Mouse (Mus musculus): ENCODE data around the gene Nxnl1. TPM values are rescaled to one million over a fixed set of nuclear protein-coding genes. Genes with fewer than 3 reads are reported as not detected.

Nxnl1 gene
- total and polyA plus RNA-seq, 2 experiments from 2014 or later = not detected

DNA sequence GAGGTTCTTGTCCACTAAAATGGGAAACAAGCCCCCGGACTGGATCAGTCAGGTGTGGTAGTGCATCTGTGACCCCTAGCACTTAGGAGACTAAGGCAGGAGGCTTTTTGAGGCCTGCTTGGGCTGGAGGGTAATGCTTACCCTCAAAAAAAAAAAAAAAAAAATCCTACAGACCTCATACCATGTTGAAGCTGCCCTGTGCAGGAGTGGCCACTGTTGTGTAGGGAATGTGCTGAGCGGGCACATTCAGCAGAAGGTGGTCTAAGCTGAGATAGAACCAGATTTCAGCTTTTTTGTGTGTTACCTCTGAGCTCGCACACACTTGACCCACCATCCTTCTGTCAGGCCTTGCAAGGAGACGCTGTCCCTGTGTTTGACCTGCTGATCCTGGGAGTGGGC, 27.9 kb upstream of the Nxnl1 start:
- Histone ChIP-seq H3K9me3 (ENCODE audit: low read length) (no peaks in the 10 kb centered on the region), H3K4me3 (ENCODE audit: low read depth, low read length) (no peak overlapping the region), H3K9ac (no peak overlapping the region), H3K4me1 (ENCODE audit: insufficient read depth) (peaks cover 10% of the 10 kb centered on the region), H3K36me3 (ENCODE audit: insufficient read depth) (peaks cover 5% of the 10 kb centered on the region; the same call in 1 of the 2 replicates), H3K27ac (ENCODE audit: low read depth, low read length) (no peak overlapping the region), H3K4me2 (ENCODE audit: low read depth) (no peak overlapping the region), H3K27me3 (ENCODE audit: insufficient read depth, low read length) (no peaks in the 10 kb centered on the region)
- ATAC-seq (no peak), DNase-seq (no peak)
- TF ChIP-seq CTCF (IDR thresholded peaks at IDR 0.05; ENCODE audit: low read depth) = no peak
- 94% methylated on average over 4 of the region's 4 CpGs for WGBS

DNA sequence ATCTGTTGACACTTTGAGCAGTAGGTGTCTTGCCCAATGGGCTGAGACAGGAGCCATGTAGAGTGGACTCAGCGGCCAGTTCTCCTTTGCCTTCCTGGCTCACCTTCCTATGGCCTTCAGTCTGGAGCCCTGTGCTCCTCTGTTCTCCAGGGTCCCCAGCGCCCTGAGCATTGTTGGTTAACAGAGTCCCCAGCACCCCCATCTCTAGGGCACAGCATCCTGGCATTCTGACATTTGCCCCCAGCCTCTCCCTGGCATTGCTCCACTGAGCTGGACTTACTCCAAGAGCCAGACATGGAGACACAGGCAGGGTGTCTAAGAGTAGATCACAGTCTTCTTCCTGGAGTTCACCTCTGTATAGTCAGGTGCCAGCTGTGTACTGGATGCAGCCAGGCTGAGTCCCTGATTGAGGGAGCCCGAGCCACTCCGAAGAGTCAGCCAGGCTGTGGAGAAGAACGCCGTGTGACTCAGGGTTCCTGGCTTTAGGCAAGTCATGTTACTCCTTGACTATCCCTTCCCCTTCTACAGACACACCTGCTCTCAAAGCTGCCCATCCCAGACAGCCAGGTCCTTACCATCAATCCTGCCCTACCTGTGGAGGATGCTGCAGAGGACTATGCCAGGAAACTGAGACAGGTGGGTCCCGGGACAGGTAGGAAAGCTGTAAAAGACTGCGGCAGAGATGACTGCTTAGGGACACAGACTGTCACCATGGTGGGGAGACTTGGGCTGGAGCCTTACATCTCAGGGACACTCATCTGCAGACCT, 27.3 kb upstream of the Nxnl1 start:
- H3K36me3 ChIP-seq (ENCODE audit: insufficient read depth) = peaks cover 5% of the 10 kb centered on the region; the same call in 1 of the 2 replicates
- WGBS = 89% methylated on average over 8 of the region's 8 CpGs
- H3K9me3 ChIP-seq (ENCODE audit: low read length) = no peaks in the 10 kb centered on the region
- no peak for TF ChIP-seq CTCF (IDR thresholded peaks at IDR 0.05; ENCODE audit: low read depth)
- no peak overlapping the region for H3K4me3 ChIP-seq (ENCODE audit: low read depth, low read length)
- H3K4me2 ChIP-seq (ENCODE audit: low read depth) = no peak overlapping the region
- H3K27me3 ChIP-seq (ENCODE audit: insufficient read depth, low read length) = no peaks in the 10 kb centered on the region
- peaks cover 10% of the 10 kb centered on the region for H3K4me1 ChIP-seq (ENCODE audit: insufficient read depth)
- H3K27ac ChIP-seq (ENCODE audit: low read depth, low read length) = no peak overlapping the region
- ATAC-seq (no peak), DNase-seq (no peak)
- no peak overlapping the region for H3K9ac ChIP-seq

DNA sequence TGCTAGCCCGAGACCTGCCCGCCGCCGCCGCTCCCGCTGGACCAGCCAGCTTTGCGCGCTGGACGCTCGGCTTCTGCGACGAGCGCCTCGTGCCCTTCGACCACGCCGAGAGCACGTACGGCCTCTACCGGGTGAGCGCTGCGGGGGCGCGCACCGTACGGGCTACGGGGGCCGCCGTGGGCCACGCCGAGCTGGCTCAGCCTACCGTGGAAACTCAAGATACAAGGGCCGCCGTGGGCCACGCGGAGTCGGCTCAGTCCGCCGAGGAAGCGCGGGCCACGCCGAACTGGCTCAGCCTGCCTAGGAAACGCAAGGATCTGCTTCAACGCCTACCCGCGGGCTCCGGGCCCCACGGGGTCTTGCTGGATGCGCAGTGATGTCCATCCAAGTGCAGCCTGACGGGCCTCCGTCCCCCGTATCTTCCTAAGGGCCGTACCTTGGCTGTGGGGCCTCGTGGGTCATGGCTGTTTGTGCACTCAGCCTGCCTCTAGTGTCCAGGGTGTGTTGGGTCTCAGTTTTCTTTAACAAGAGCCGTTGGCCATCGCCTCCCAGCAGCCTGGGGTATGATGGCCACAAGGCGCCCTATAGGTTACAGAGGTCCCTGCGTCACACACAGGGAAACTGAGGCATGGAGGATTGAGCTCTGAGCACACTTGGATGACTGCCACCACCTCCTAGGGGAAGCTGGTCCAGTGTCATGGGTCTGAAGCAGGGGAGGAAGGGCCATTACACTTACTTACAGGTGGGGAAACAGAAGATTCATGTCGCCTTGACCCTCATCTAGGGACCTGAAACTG, 26.2 kb upstream of the Nxnl1 start:
- WGBS = 5% methylated on average over 59 of the region's 60 CpGs
- Histone ChIP-seq H3K27me3 (ENCODE audit: insufficient read depth, low read length) (no peaks in the 10 kb centered on the region), H3K36me3 (ENCODE audit: insufficient read depth) (peaks cover 5% of the 10 kb centered on the region; the same call in 1 of the 2 replicates), H3K4me1 (ENCODE audit: insufficient read depth) (peaks cover 10% of the 10 kb centered on the region), H3K4me2 (ENCODE audit: low read depth) (peak overlapping the region; percentile 90), H3K9me3 (ENCODE audit: low read length) (no peaks in the 10 kb centered on the region), H3K27ac (ENCODE audit: low read depth, low read length) (peak overlapping the region; percentile 96), H3K4me3 (ENCODE audit: low read depth, low read length) (peak overlapping the region; percentile 76), H3K9ac (peak overlapping the region; percentile 89)
- TF ChIP-seq CTCF (IDR thresholded peaks at IDR 0.05; ENCODE audit: low read depth) = peak; percentile 21
- DNase-seq = no peak
- ATAC-seq = peak; percentile 75

DNA sequence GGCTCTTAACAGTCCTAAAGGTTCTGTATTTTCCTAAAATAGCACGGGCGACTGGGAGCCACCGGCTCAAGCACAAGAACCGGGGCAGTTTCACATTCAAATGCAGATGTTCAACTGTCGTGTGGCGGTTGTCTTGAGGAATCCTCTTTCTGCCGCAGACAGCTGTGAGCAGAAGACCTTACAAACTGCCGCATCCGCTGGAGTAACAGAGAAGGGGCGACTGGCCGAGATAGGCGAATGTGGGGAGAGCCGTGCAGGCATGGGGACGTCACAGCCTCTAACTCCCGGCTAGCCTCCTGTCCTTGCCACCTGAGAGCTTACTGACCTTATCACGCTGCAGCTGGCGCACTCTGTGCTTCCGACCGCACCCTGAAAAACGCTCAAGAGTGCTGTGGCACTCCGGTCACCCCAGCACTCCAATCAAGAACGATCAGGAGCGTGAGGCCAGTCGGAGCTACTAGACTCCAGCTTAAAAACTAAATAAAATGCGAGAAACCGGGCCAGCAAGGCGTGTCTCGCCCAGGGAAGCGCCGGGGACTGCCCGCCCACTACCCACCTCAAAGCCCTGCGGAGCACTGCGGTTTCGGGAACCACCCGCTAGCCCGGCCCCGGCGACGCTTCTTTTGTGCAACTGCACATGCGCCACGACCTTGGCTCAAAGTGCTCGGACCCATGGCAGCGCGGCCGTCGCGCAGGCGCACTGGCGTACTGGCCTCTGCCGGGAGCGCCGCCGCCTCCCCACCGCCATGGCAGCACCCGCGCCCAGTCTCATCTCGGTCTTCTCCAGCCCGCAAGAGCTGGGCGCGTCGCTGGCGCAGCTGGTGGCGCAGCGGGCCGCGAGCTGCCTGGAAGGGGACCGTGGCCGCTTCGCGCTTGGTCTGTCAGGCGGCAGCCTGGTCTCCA, 25.3 kb upstream of the Nxnl1 start, which contains the start of gene Pgls:
TSS of gene Pgls (plus strand) at position 706 of the 903 bp plus-strand sequence.
- peak; percentile 95 for DNase-seq
- Histone ChIP-seq H3K4me3 (ENCODE audit: low read depth, low read length) (peak within 1 kb of the TSS; percentile 76), H3K27me3 (ENCODE audit: insufficient read depth, low read length) (no peaks in the 10 kb centered on the region), H3K27ac (ENCODE audit: low read depth, low read length) (peak within 1 kb of the TSS; percentile 96), H3K4me2 (ENCODE audit: low read depth) (peak within 1 kb of the TSS; percentile 90), H3K4me1 (ENCODE audit: insufficient read depth) (peaks cover 10% of the 10 kb centered on the region), H3K36me3 (ENCODE audit: insufficient read depth) (peaks cover 7% of the 10 kb centered on the region; the same call in 1 of the 2 replicates), H3K9ac (peak within 1 kb of the TSS; percentile 89), H3K9me3 (ENCODE audit: low read length) (no peaks in the 10 kb centered on the region)
- TF ChIP-seq CTCF (IDR thresholded peaks at IDR 0.05; ENCODE audit: low read depth) = no peak
- peak; percentile 84 for ATAC-seq
- WGBS = 2% methylated on average over 70 of the region's 71 CpGs

DNA sequence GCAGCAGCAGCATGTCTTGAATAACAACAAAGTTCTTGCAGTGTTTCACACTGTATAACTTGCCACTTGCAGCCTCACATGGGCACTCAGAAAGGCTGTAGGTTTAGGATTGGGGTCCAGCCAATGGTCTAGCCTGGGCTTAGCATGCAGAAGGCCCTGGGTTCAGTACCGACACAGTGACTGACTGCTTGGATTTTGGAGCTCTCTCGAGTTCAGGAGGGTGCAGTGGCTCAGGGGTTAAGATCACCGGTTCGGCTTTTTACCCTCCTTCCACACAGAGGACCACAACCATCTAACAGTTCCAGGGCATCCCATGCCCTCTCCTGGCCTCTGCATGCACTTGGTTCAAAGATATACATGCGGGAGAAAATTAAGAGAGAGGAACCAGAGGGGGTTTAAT, 24.6 kb upstream of the Nxnl1 start:
- no peak for ATAC-seq
- no peak for TF ChIP-seq CTCF (IDR thresholded peaks at IDR 0.05; ENCODE audit: low read depth)
- Histone ChIP-seq H3K27me3 (ENCODE audit: insufficient read depth, low read length) (no peaks in the 10 kb centered on the region), H3K27ac (ENCODE audit: low read depth, low read length) (no peak overlapping the region), H3K4me2 (ENCODE audit: low read depth) (peak overlapping the region; percentile 90), H3K36me3 (ENCODE audit: insufficient read depth) (peaks cover 10% of the 10 kb centered on the region; the same call in 1 of the 2 replicates), H3K4me1 (ENCODE audit: insufficient read depth) (peaks cover 10% of the 10 kb centered on the region), H3K9me3 (ENCODE audit: low read length) (no peaks in the 10 kb centered on the region), H3K9ac (peak overlapping the region; percentile 89), H3K4me3 (ENCODE audit: low read depth, low read length) (peak overlapping the region; percentile 76)
- no peak for DNase-seq
- 22% methylated on average over 5 of the region's 5 CpGs for WGBS

DNA sequence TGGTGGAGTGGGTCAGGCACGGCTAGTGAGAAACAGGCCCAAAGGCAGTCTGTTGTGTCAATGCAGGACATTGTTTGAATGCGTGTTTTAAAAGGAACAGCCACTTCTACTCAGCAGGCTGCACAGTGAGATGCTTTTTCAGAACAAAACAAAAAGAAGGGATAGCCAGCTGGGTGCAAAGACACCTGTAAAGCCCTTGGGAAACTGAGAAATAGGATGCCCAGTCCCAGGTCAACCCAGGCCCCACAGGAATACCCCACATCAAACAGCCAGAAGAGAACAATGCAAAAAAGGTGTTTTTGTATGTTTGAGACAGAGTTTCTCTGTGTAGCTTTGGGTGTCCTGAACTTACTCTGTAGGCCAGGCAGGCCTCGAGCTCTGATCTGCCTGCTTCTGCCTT, 22.4 kb upstream of the Nxnl1 start:
- Histone ChIP-seq H3K36me3 (ENCODE audit: insufficient read depth) (peaks cover 28% of the 10 kb centered on the region), H3K4me1 (ENCODE audit: insufficient read depth) (peaks cover 10% of the 10 kb centered on the region), H3K9ac (no peak overlapping the region), H3K27me3 (ENCODE audit: insufficient read depth, low read length) (no peaks in the 10 kb centered on the region), H3K4me2 (ENCODE audit: low read depth) (no peak overlapping the region), H3K4me3 (ENCODE audit: low read depth, low read length) (no peak overlapping the region), H3K9me3 (ENCODE audit: low read length) (no peaks in the 10 kb centered on the region), H3K27ac (ENCODE audit: low read depth, low read length) (no peak overlapping the region)
- DNase-seq = no peak
- TF ChIP-seq CTCF (IDR thresholded peaks at IDR 0.05; ENCODE audit: low read depth) = no peak
- WGBS = 79% methylated on average over 3 of the region's 3 CpGs
- no peak for ATAC-seq

All from forebrain, postnatal 0 days (tissue).